Mouse (Mus musculus) forelimb bud, embryonic 11.5 days (tissue): ENCODE measurements around the gene Cldn24.

ENCODE experiments used
- DNase-seq: peaks from one replicate; pipeline ENCODE4 v3.0.0-alpha.2; 2012; ENCODE audit warnings: low read depth, low spot score

The Cldn24 gene

GRCm38 (mm10) chr8:47826911-47827310 is 5.0 kb downstream of the Cldn24 start:
- no peak for DNase-seq

GRCm38 (mm10) chr8:47832616-47833015 is 10.7 kb downstream of the Cldn24 start:
- no peak for DNase-seq

GRCm38 (mm10) chr8:47833944-47834343 is 12.0 kb downstream of the Cldn24 start:
- no peak for DNase-seq

GRCm38 (mm10) chr8:47843063-47843462 is 21.1 kb downstream of the Cldn24 start:
- no peak for DNase-seq

GRCm38 (mm10) chr8:47843651-47844050 is 21.7 kb downstream of the Cldn24 start:
- no peak for DNase-seq

- DNase-seq: no peak
Measured at GRCm38 (mm10) chr8:47845956-47846355, 24.0 kb downstream of the Cldn24 start.

GRCm38 (mm10) chr8:47847161-47847560 is 25.2 kb downstream of the Cldn24 start:
- no peak for DNase-seq

- no peak for DNase-seq
Measured at GRCm38 (mm10) chr8:47847931-47848330, 26.0 kb downstream of the Cldn24 start.

- no peak for DNase-seq
Measured at GRCm38 (mm10) chr8:47849842-47850241, 27.9 kb downstream of the Cldn24 start.

- peak; percentile 57 for DNase-seq
Measured at GRCm38 (mm10) chr8:47851824-47852502, 30.0 kb downstream of the Cldn24 start.

- no peak for DNase-seq
Measured at GRCm38 (mm10) chr8:47852737-47853136, 30.8 kb downstream of the Cldn24 start.

GRCm38 (mm10) chr8:47853356-47853755 is 31.4 kb downstream of the Cldn24 start:
- DNase-seq: no peak

- no peak for DNase-seq
Measured at GRCm38 (mm10) chr8:47859259-47859658, 37.3 kb downstream of the Cldn24 start.

- no peak for DNase-seq
Measured at GRCm38 (mm10) chr8:47866568-47866967, 44.6 kb downstream of the Cldn24 start.

- peak; percentile 75 for DNase-seq
Measured at GRCm38 (mm10) chr8:47867067-47867466, 45.1 kb downstream of the Cldn24 start.
